Mouse (Mus musculus): Measurements from ENCODE around the gene Gps2. TPM values are rescaled to one million over a fixed set of nuclear protein-coding genes. Genes with fewer than 3 reads are reported as not detected.

Gps2 gene
- polyA plus RNA-seq, 1 experiment = 38.0 TPM

DNA sequence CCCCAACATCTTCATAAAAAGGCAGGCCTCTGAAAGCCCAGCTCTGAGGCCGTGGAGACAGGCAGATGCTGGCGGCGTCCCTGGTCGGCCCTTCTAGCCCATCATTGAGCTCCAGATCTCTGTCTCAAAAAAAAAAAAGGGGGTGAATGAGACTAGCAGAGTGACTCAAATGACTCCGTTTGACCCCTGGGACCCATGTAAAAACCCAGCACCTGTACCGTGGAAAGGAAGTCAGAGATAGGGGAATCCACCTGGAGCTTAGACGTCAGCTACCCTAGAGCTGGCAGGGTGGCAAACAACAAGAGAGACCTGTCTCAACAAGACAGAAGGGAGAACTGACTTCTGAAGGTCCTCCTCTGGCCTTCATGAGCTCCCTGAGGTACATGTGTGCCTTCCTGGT lies 41.9 kb upstream of the Gps2 start:
- Histone ChIP-seq H3ac (ENCODE audit: control insufficient read depth, insufficient read length) (no peak overlapping the region), H3K36me3 (ENCODE audit: control insufficient read depth, insufficient read depth) (no peaks in the 10 kb centered on the region), H3K4me2 (ENCODE audit: low read depth) (no peak overlapping the region), H3K79me2 (ENCODE audit: control insufficient read depth, insufficient read depth) (no peaks in the 10 kb centered on the region), H3K4me3 (no peak overlapping the region), H3K27me3 (ENCODE audit: control insufficient read depth, insufficient read depth, insufficient read length) (peaks cover 8% of the 10 kb centered on the region)
- TF ChIP-seq MAX (IDR thresholded peaks at IDR 0.05; ENCODE audit: low read depth) (no peak), CEBPB (IDR thresholded peaks at IDR 0.05; ENCODE audit: insufficient read depth, poor library complexity, severe bottlenecking) (no peak)

DNA sequence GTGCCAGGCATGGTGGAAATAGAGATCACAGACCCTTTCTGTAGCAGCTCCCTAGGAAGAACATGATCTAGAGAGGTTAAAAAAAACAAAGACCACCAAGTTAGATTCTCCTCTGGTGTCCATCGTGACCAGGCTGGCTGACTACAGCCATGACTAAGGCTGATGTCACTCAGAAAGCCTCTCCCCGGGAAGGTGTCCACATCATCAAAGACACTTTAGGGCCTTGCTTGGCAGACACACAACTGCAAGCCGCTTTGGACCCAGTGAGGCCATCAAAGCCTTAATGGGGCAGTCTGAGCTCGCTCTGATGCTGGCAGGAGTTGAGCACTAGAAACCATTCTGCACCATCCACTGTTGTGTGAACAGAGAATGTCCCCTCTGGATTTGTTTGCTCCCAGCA lies 41.2 kb upstream of the Gps2 start:
- Histone ChIP-seq H3K79me2 (ENCODE audit: control insufficient read depth, insufficient read depth) (no peaks in the 10 kb centered on the region), H3K36me3 (ENCODE audit: control insufficient read depth, insufficient read depth) (no peaks in the 10 kb centered on the region), H3ac (ENCODE audit: control insufficient read depth, insufficient read length) (no peak overlapping the region), H3K4me3 (no peak overlapping the region), H3K4me2 (ENCODE audit: low read depth) (no peak overlapping the region), H3K27me3 (ENCODE audit: control insufficient read depth, insufficient read depth, insufficient read length) (peaks cover 2% of the 10 kb centered on the region)
- TF ChIP-seq MYOD1 (IDR thresholded peaks at IDR 0.05; ENCODE audit: control insufficient read depth in 1 of 3, insufficient read length in 2 of 3, low read depth in 2 of 3) (no peak), CEBPB (IDR thresholded peaks at IDR 0.05; ENCODE audit: insufficient read depth, poor library complexity, severe bottlenecking) (no peak), E2F4 (IDR thresholded peaks at IDR 0.05; ENCODE audit: insufficient read depth) (no peak), MAX (IDR thresholded peaks at IDR 0.05; ENCODE audit: low read depth) (no peak), POLR2AphosphoS2 (IDR thresholded peaks at IDR 0.05; ENCODE audit: insufficient read length, low read depth) (no peak)

DNA sequence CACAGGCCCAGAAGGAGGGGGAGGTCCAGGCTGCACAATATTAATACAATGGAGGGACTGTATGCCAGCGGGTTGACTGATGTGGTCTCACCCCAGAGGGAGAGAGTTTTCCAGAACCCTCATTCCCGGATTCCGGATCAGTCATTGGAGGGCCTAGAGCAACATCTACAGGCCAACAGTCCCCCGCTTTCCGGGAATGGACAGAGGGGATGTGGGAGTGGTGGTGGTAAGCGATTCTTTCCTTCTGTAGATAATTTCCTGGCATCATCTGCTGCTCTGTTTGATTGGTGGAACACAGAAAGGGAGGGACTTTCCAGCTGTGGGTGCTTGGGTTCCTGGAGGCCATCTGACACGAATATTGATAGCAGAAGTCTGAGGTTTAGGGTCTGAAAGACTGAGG lies 37.5 kb upstream of the Gps2 start:
- Histone ChIP-seq H3K36me3 (ENCODE audit: control insufficient read depth, insufficient read depth) (no peaks in the 10 kb centered on the region), H3ac (ENCODE audit: control insufficient read depth, insufficient read length) (no peak overlapping the region), H3K79me2 (ENCODE audit: control insufficient read depth, insufficient read depth) (peaks cover 28% of the 10 kb centered on the region), H3K4me2 (ENCODE audit: low read depth) (no peak overlapping the region), H3K27me3 (ENCODE audit: control insufficient read depth, insufficient read depth, insufficient read length) (no peaks in the 10 kb centered on the region), H3K4me3 (no peak overlapping the region)
- TF ChIP-seq POLR2AphosphoS2 (IDR thresholded peaks at IDR 0.05; ENCODE audit: insufficient read length, low read depth) (peak; percentile 21), MYOG (IDR thresholded peaks at IDR 0.05; ENCODE audit: control insufficient read depth in 1 of 3, insufficient read depth in 1 of 3, insufficient read length in 2 of 3, low read depth in 2 of 3) (no peak)

DNA sequence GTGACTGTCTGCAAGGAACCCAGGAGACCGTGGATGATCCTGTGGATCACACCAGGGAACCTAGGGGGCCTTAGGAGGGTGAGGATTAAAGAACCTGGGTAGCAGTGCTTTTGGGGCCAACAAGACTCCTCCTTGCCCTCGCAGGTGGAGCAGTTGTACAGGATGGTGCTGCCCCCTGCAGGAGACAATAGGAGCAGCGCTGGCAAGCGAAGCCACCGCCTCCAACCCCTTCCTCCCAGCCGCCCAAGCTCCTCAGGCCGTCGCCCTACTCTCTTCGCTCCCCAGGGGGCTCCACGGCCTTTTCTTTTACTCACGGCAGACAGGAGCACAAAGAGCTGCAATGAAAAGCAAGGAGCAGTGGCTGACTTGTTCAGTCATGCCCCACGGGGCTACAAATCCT lies 36.8 kb upstream of the Gps2 start:
- Histone ChIP-seq H3ac (ENCODE audit: control insufficient read depth, insufficient read length) (no peak overlapping the region), H3K36me3 (ENCODE audit: control insufficient read depth, insufficient read depth) (no peaks in the 10 kb centered on the region), H3K4me2 (ENCODE audit: low read depth) (peak overlapping the region; percentile 91), H3K4me3 (peak overlapping the region; percentile 94), H3K27me3 (ENCODE audit: control insufficient read depth, insufficient read depth, insufficient read length) (no peaks in the 10 kb centered on the region), H3K79me2 (ENCODE audit: control insufficient read depth, insufficient read depth) (peaks cover 28% of the 10 kb centered on the region)
- TF ChIP-seq MYOG (IDR thresholded peaks at IDR 0.05; ENCODE audit: control insufficient read depth in 1 of 3, insufficient read depth in 1 of 3, insufficient read length in 2 of 3, low read depth in 2 of 3) (peak in 1 of 3 experiments; percentile 18), POLR2A (IDR thresholded peaks at IDR 0.05; ENCODE audit: insufficient read length, low read depth) (peak; percentile 35), POLR2AphosphoS2 (IDR thresholded peaks at IDR 0.05; ENCODE audit: insufficient read length, low read depth) (peak; percentile 95), TCF3 (IDR thresholded peaks at IDR 0.05; ENCODE audit: insufficient read length, low read depth) (no peak)

DNA sequence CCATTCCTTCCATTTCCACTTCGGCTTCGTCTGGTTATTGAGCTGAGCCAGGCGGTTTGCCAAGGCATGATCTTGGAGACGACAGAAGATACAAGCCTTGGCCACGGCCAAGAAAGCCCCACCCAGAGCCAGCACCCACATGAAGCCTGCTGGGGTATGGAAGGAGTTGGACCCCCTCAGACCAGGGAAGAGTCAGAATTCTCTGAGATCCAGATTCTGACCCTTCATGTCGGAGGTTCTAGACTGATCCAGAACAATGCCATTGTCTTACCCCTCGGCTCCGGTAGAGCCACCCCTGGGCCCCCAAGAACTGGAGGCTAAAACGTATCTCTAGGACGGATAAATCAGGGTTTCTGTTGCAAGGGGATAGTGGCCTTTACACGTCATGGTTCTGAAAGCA lies 35.8 kb upstream of the Gps2 start, which contains the start of gene Tmem95:
Gene Tmem95, minus strand, starts transcription at position 141 of the 400 bp plus-strand sequence.
- Histone ChIP-seq H3ac (ENCODE audit: control insufficient read depth, insufficient read length) (peak within 1 kb of the TSS; percentile 66), H3K27me3 (ENCODE audit: control insufficient read depth, insufficient read depth, insufficient read length) (no peaks in the 10 kb centered on the region), H3K36me3 (ENCODE audit: control insufficient read depth, insufficient read depth) (no peaks in the 10 kb centered on the region), H3K4me3 (peak within 1 kb of the TSS; percentile 94), H3K79me2 (ENCODE audit: control insufficient read depth, insufficient read depth) (peaks cover 28% of the 10 kb centered on the region), H3K4me2 (ENCODE audit: low read depth) (peak within 1 kb of the TSS; percentile 91)
- no peak for TF ChIP-seq MAX (IDR thresholded peaks at IDR 0.05; ENCODE audit: low read depth)
- no peak for TF ChIP-seq TCF3 (IDR thresholded peaks at IDR 0.05; ENCODE audit: insufficient read length, low read depth)
- TF ChIP-seq POLR2A (IDR thresholded peaks at IDR 0.05; ENCODE audit: insufficient read length, low read depth) = no peak
- no peak for TF ChIP-seq REST (IDR thresholded peaks at IDR 0.05; ENCODE audit: insufficient read depth, insufficient read length)
- TF ChIP-seq E2F4 (IDR thresholded peaks at IDR 0.05; ENCODE audit: insufficient read depth) = no peak
- TF ChIP-seq POLR2AphosphoS2 (IDR thresholded peaks at IDR 0.05; ENCODE audit: insufficient read length, low read depth) = no peak
- TF ChIP-seq MYOG (IDR thresholded peaks at IDR 0.05; ENCODE audit: control insufficient read depth in 1 of 3, insufficient read depth in 1 of 3, insufficient read length in 2 of 3, low read depth in 2 of 3) = no peak

DNA sequence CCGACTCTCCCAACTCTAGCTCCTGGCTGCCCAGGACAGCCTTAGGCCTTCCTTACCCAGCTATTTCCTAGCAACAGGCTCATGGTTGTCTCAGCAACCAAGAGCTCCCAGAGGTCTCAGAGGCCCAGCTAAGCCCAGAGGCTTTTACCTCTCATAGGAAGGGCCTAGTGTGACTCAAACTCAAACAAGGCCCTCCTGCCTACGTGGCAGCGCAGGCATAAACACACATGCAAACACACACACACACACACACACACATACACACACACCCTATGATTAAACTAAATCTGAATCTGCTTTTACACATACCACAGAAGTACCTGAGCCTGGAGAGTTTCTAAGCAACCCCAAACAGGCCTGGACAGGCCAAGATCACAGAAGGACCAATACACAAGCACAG lies 35.3 kb upstream of the Gps2 start:
- Histone ChIP-seq H3K79me2 (ENCODE audit: control insufficient read depth, insufficient read depth) (peaks cover 28% of the 10 kb centered on the region), H3K36me3 (ENCODE audit: control insufficient read depth, insufficient read depth) (no peaks in the 10 kb centered on the region), H3K27me3 (ENCODE audit: control insufficient read depth, insufficient read depth, insufficient read length) (no peaks in the 10 kb centered on the region), H3ac (ENCODE audit: control insufficient read depth, insufficient read length) (peak overlapping the region; percentile 66), H3K4me3 (peak overlapping the region; percentile 94), H3K4me2 (ENCODE audit: low read depth) (peak overlapping the region; percentile 91)
- TF ChIP-seq USF1 (IDR thresholded peaks at IDR 0.05; ENCODE audit: low read depth) (no peak), SRF (IDR thresholded peaks at IDR 0.05; ENCODE audit: control insufficient read depth, insufficient read length, low read depth) (no peak), MYOD1 (IDR thresholded peaks at IDR 0.05; ENCODE audit: control insufficient read depth in 1 of 3, insufficient read length in 2 of 3, low read depth in 2 of 3) (no peak), TCF3 (IDR thresholded peaks at IDR 0.05; ENCODE audit: insufficient read length, low read depth) (no peak), E2F4 (IDR thresholded peaks at IDR 0.05; ENCODE audit: insufficient read depth) (no peak), MYOG (IDR thresholded peaks at IDR 0.05; ENCODE audit: control insufficient read depth in 1 of 3, insufficient read depth in 1 of 3, insufficient read length in 2 of 3, low read depth in 2 of 3) (no peak), MAX (IDR thresholded peaks at IDR 0.05; ENCODE audit: low read depth) (no peak), CEBPB (IDR thresholded peaks at IDR 0.05; ENCODE audit: insufficient read depth, poor library complexity, severe bottlenecking) (no peak), POLR2A (IDR thresholded peaks at IDR 0.05; ENCODE audit: insufficient read length, low read depth) (no peak), REST (IDR thresholded peaks at IDR 0.05; ENCODE audit: insufficient read depth, insufficient read length) (no peak)

All from myocyte (in vitro differentiated cells).